Mouse (Mus musculus) kidney, adult 2 months (tissue): Measurements from ENCODE around the gene Mok.

Source experiments
- CTCF ChIP-seq: fragments of 200-500 bp; conservative IDR thresholded peaks from 2 replicates; pipeline ENCODE4 v1.5.1; 2011; ENCODE audit warnings: low read depth, mild to moderate bottlenecking, control low read depth, low read length, moderate library complexity, mixed read lengths; ENCODE audit not compliant: insufficient read depth, insufficient read length
- POLR2A ChIP-seq: fragments of 200-500 bp; IDR thresholded peaks from one replicate; pipeline ENCODE4 v1.6.1; 2011; ENCODE audit warnings: low read depth, low read length, control low read depth

DNA sequence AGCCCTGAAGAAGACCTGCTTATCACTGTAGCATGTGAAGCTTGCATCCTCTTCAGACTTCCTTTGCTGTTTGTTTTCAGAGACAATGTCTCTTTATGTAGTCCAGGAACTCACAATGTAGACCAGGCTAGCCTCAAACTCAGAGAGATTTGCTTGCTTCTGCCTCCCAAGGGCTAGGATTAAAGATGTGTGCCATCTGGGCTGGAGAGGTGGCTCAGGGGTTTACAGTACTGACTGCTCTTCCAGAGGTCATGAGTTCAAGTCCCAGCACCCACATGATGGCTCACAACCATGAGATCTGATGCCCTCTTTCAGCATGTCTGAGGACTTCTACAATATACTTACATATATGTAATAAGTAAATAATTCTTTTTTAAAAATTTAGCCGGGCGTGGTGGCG is 5.6 kb downstream of the Mok start:
- no peak for TF ChIP-seq CTCF
- no peak for TF ChIP-seq POLR2A
